Mouse (Mus musculus) MEL (cell line): ENCODE measurements around the gene Fgfr1op2. TPM values are rescaled to one million over a fixed set of nuclear protein-coding genes. Genes with fewer than 3 reads are reported as not detected.

Experiments
- DNase-seq: peaks from one replicate; pipeline ENCODE4 v3.0.0; 2011; ENCODE audit warnings: low read depth, low spot score
- H3K27ac ChIP-seq: 2 replicates; pipeline ENCODE4 v1.5.1; 2012; ENCODE audit warnings: low read depth, mild to moderate bottlenecking, control low read depth, low read length, moderate library complexity; ENCODE audit not compliant: control insufficient read depth
- H3K27me3 ChIP-seq, 2 experiments: fragments of 150-350 bp in 1 of 2; sonication (generic) in 1 of 2; 2 replicates each; pipeline ENCODE4 v1.6.1; 2012; ENCODE audit warnings: low read length in 2 of 2, mild to moderate bottlenecking in 2 of 2, improper control_type of control experiment in 1 of 2, moderate library complexity in 1 of 2; ENCODE audit not compliant: insufficient read depth in 2 of 2, control insufficient read depth in 1 of 2
- H3K36me3 ChIP-seq, 2 experiments: 2 replicates each; pipeline ENCODE4 v1.6.1; 2012 to 2014; ENCODE audit warnings: low read length in 2 of 2, improper control_type of control experiment in 1 of 2, inconsistent platforms in 1 of 2, mild to moderate bottlenecking in 1 of 2; ENCODE audit not compliant: insufficient read depth in 2 of 2, control insufficient read depth in 1 of 2
- H3K4me1 ChIP-seq, 2 experiments: fragments of 150-350 bp in 1 of 2; sonication (generic) in 1 of 2; 2 replicates each; pipeline ENCODE4 v1.6.1; 2012; ENCODE audit warnings: low read length in 2 of 2, improper control_type of control experiment in 1 of 2, mild to moderate bottlenecking in 1 of 2; ENCODE audit not compliant: insufficient read depth in 2 of 2, control insufficient read depth in 1 of 2
- H3K4me3 ChIP-seq, 2 experiments: fragments of 150-350 bp in 1 of 2; sonication (generic) in 1 of 2; 2 replicates each; pipeline ENCODE4 v1.5.1; 2012; ENCODE audit warnings: low read depth in 2 of 2, low read length in 2 of 2, mild to moderate bottlenecking in 2 of 2, moderate library complexity in 2 of 2, control low read depth in 1 of 2, improper control_type of control experiment in 1 of 2; ENCODE audit not compliant: control insufficient read depth in 1 of 2, insufficient read depth in 1 of 2
- H3K79me2 ChIP-seq: 2 replicates; pipeline ENCODE4 v1.6.1; 2012; ENCODE audit warnings: mild to moderate bottlenecking, low read length, moderate library complexity; ENCODE audit not compliant: control insufficient read depth, poor library complexity, insufficient read depth
- H3K9ac ChIP-seq: 2 replicates; pipeline ENCODE4 v1.6.1; 2012; ENCODE audit warnings: low read depth, mild to moderate bottlenecking, control low read depth, low read length, moderate library complexity; ENCODE audit not compliant: control insufficient read depth, poor library complexity, severe bottlenecking
- H3K9me3 ChIP-seq: fragments of 150-350 bp; sonication (generic); replicated peaks from 2 replicates; pipeline ENCODE4 v1.6.1; 2012; ENCODE audit warnings: mild to moderate bottlenecking, low read length, improper control_type of control experiment, moderate library complexity; ENCODE audit not compliant: insufficient read depth
- E2F4 ChIP-seq: IDR thresholded peaks from 2 replicates; pipeline ENCODE4 v1.6.1; 2011; ENCODE audit warnings: low read depth, low read length, improper control_type of control experiment, borderline replicate concordance
- ELF1 ChIP-seq: IDR thresholded peaks from 2 replicates; pipeline ENCODE4 v1.6.1; 2014; ENCODE audit warnings: low read depth, mild to moderate bottlenecking, inconsistent platforms, low read length, improper control_type of control experiment, moderate library complexity
- GATA1 ChIP-seq: IDR thresholded peaks from 2 replicates; pipeline ENCODE4 v1.6.1; 2011; ENCODE audit warnings: low read depth, low read length, improper control_type of control experiment
- JUND ChIP-seq: IDR thresholded peaks from 2 replicates; pipeline ENCODE4 v1.6.1; 2011; ENCODE audit warnings: low read depth, mild to moderate bottlenecking, improper control_type of control experiment, low read length
- KAT2A ChIP-seq: conservative IDR thresholded peaks from 2 replicates; pipeline ENCODE4 v1.6.1; 2012; ENCODE audit warnings: low read depth, low read length, improper control_type of control experiment, inconsistent platforms
- MEF2A ChIP-seq: IDR thresholded peaks from 2 replicates; pipeline ENCODE4 v1.6.1; 2014; ENCODE audit warnings: low read depth, mild to moderate bottlenecking, inconsistent platforms, low read length, improper control_type of control experiment; ENCODE audit not compliant: poor library complexity, insufficient replicate concordance, severe bottlenecking; ENCODE audit errors: extremely low read depth
- MYC ChIP-seq: IDR thresholded peaks from 2 replicates; pipeline ENCODE4 v1.6.1; 2011; ENCODE audit warnings: low read depth, mild to moderate bottlenecking, low read length, improper control_type of control experiment, moderate library complexity
- NRF1 ChIP-seq: IDR thresholded peaks from 2 replicates; pipeline ENCODE4 v1.6.1; 2014; ENCODE audit warnings: low read depth, mild to moderate bottlenecking, inconsistent platforms, low read length, improper control_type of control experiment, moderate library complexity; ENCODE audit not compliant: poor library complexity, insufficient read depth, severe bottlenecking
- POLR2AphosphoS2 ChIP-seq: IDR thresholded peaks from 2 replicates; pipeline ENCODE4 v1.6.1; 2011; ENCODE audit warnings: low read length, improper control_type of control experiment
- POLR2AphosphoS5 ChIP-seq: IDR thresholded peaks from 2 replicates; pipeline ENCODE4 v1.6.1; 2012; ENCODE audit warnings: low read depth, borderline replicate concordance, mild to moderate bottlenecking, inconsistent platforms, low read length, moderate library complexity, mixed read lengths
- RAD21 ChIP-seq: IDR thresholded peaks from 2 replicates; pipeline ENCODE4 v1.6.1; 2011; ENCODE audit warnings: mild to moderate bottlenecking, low read depth, low read length, improper control_type of control experiment
- RCOR1 ChIP-seq: IDR thresholded peaks from 2 replicates; pipeline ENCODE4 v1.6.1; 2012; ENCODE audit warnings: low read depth, mild to moderate bottlenecking, inconsistent platforms, low read length, improper control_type of control experiment
- SIN3A ChIP-seq: IDR thresholded peaks from 2 replicates; pipeline ENCODE4 v1.6.1; 2012; ENCODE audit warnings: low read length, improper control_type of control experiment, inconsistent platforms
- TAL1 ChIP-seq: IDR thresholded peaks from 2 replicates; pipeline ENCODE4 v1.6.1; 2012; ENCODE audit warnings: mild to moderate bottlenecking, inconsistent platforms, low read length, moderate library complexity, mixed read lengths
- TCF12 ChIP-seq: IDR thresholded peaks from 2 replicates; pipeline ENCODE4 v1.6.1; 2014; ENCODE audit warnings: low read depth, mild to moderate bottlenecking, inconsistent platforms, low read length, improper control_type of control experiment, moderate library complexity
- UBTF ChIP-seq: IDR thresholded peaks from 2 replicates; pipeline ENCODE4 v1.6.1; 2012; ENCODE audit warnings: low read depth, mild to moderate bottlenecking, inconsistent platforms, low read length, improper control_type of control experiment, moderate library complexity, borderline replicate concordance; ENCODE audit not compliant: insufficient read depth
- USF1 ChIP-seq: IDR thresholded peaks from 2 replicates; pipeline ENCODE4 v1.6.1; 2014; ENCODE audit warnings: low read depth, mild to moderate bottlenecking, inconsistent platforms, low read length, improper control_type of control experiment, moderate library complexity
- USF2 ChIP-seq, 2 experiments: IDR thresholded peaks; 2 replicates each; pipeline ENCODE4 v1.6.1; 2011 to 2012; ENCODE audit warnings: improper control_type of control experiment in 2 of 2, low read length in 2 of 2, borderline replicate concordance in 1 of 2, inconsistent platforms in 1 of 2, low read depth in 1 of 2, mild to moderate bottlenecking in 1 of 2; ENCODE audit not compliant: insufficient read depth in 1 of 2
- ZC3H11A ChIP-seq: IDR thresholded peaks from 2 replicates; pipeline ENCODE4 v1.6.1; 2012; ENCODE audit warnings: low read depth, mild to moderate bottlenecking, inconsistent platforms, low read length, improper control_type of control experiment
- ZKSCAN1 ChIP-seq: IDR thresholded peaks from 2 replicates; pipeline ENCODE4 v1.6.1; 2012; ENCODE audit warnings: low read depth, mild to moderate bottlenecking, inconsistent platforms, low read length, improper control_type of control experiment, moderate library complexity
- ZNF384 ChIP-seq: IDR thresholded peaks from 2 replicates; pipeline ENCODE4 v1.6.1; 2012; ENCODE audit warnings: low read depth, mild to moderate bottlenecking, inconsistent platforms, low read length, improper control_type of control experiment
- polyA plus RNA-seq, 2 experiments: library from polyadenylated mRNA; stranded (reverse) in 1 of 2; unstranded in 1 of 2; fragments of >175 nt in 1 of 2; fragments of >200 nt in 1 of 2; gene quantifications; 2 replicates each; pipeline versions ENCODE4 v1.2.1 to v1.2.4; 2012; ENCODE audit warnings: low replicate concordance in 2 of 2, low read depth in 1 of 2; ENCODE audit not compliant: insufficient read length in 2 of 2, insufficient read depth in 1 of 2, missing spikeins in 1 of 2
- total RNA-seq: library from RNA; depleted of rRNA; stranded (reverse); fragments of 300-350 nt; gene quantifications from 2 replicates; pipeline ENCODE4 v1.2.3, GENCODE M21; 2012

The Fgfr1op2 gene
- total and polyA plus RNA-seq, 3 experiments = 70.4 to 93.6 TPM; not detected in 1

DNA sequence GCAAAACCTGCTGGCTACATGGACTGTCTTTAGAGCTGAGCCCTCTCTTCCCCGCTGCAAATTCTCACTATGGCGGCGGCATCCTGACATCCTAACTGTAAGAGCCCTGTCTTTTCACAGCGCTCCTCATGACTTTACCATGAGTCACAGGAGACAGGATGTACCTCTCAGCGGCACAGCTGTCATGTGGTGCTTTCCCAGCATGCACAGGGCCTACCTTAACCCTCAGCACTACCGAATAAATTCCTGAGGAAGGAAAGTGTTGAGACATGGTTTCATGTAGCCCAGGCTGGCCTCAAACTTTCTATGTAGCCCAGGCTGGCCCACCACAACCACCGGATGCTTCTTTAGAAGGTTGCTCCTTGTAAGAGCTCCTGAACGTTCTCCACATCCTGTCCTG is 38.9 kb downstream of the Fgfr1op2 start:
- TF ChIP-seq RAD21 (no peak), UBTF (no peak), MEF2A (no peak), TCF12 (no peak)

GRCm38 (mm10) chr6:146616670-146617069 is 39.7 kb downstream of the Fgfr1op2 start:
- H3K4me1 ChIP-seq = no peaks in the 10 kb centered on the region
- H3K27me3 ChIP-seq = no peaks in the 10 kb centered on the region
- no peaks in the 10 kb centered on the region; a peak in 1 of 4 replicates for H3K36me3 ChIP-seq
- no peak overlapping the region for H3K9ac ChIP-seq
- no peaks in the 10 kb centered on the region for H3K79me2 ChIP-seq
- DNase-seq = no peak
- TF ChIP-seq NRF1 = no peak
- no peak for TF ChIP-seq USF1
- TF ChIP-seq E2F4 = no peak
- TF ChIP-seq KAT2A = no peak
- TF ChIP-seq, all 39 proteins: peak for 0
- H3K9me3 ChIP-seq = no peaks in the 10 kb centered on the region
- H3K27ac ChIP-seq = no peak overlapping the region
- no peak overlapping the region for H3K4me3 ChIP-seq

More for the DNA sequence above, 38.9 kb downstream of the Fgfr1op2 start:
- no peak overlapping the region for H3K27ac ChIP-seq
- no peaks in the 10 kb centered on the region; a peak in 1 of 4 replicates for H3K36me3 ChIP-seq
- no peaks in the 10 kb centered on the region for H3K79me2 ChIP-seq
- H3K4me3 ChIP-seq = no peak overlapping the region
- no peak for DNase-seq
- H3K4me1 ChIP-seq = no peaks in the 10 kb centered on the region
- H3K9ac ChIP-seq = no peak overlapping the region
- H3K27me3 ChIP-seq = no peaks in the 10 kb centered on the region
- no peaks in the 10 kb centered on the region for H3K9me3 ChIP-seq

DNA sequence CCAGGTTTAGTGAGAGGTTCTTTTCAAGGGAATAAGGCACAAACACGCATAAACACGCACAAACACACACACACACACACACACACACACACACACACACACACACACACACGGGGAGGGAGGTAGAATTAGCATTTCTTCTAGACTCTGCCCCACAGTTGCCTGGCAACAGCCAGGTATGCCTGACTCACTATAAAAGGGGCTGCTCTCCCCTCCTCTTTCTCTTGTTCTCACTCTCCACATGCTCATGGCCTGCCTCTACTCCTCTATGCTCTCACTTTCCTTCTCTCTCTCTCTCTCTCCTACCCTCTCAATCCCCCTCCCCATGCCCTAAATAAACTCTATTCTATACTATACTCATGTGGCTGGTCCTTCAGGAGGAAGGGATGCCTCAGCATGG is 51.1 kb downstream of the Fgfr1op2 start:
- peaks cover 0 to 23% of the 10 kb centered on the region in 2 experiments; a peak in 2 of 4 replicates for H3K36me3 ChIP-seq
- no peak overlapping the region for H3K4me3 ChIP-seq
- no peaks in the 10 kb centered on the region for H3K9me3 ChIP-seq
- DNase-seq = no peak
- 0 out of 2 replicates have a peak, but pooled peaks cover 1% of the 10 kb centered on the region for H3K79me2 ChIP-seq
- peaks cover 10 to 30% of the 10 kb centered on the region in 2 experiments for H3K4me1 ChIP-seq
- H3K27me3 ChIP-seq = no peaks in the 10 kb centered on the region
- H3K9ac ChIP-seq = no peak overlapping the region
- H3K27ac ChIP-seq = no peak overlapping the region
- no peak for TF ChIP-seq RAD21
- no peak for TF ChIP-seq SIN3A
- TF ChIP-seq NRF1 = no peak
- TF ChIP-seq POLR2AphosphoS2 = no peak
- no peak for TF ChIP-seq MYC
- no peak for TF ChIP-seq GATA1
- TF ChIP-seq ZKSCAN1 = no peak
- TF ChIP-seq TAL1 = no peak
- no peak for TF ChIP-seq ZC3H11A
- no peak for TF ChIP-seq TCF12
- no peak for TF ChIP-seq JUND
- TF ChIP-seq USF2 (IDR thresholded peaks at IDR 0.05; ENCODE audit: borderline replicate concordance in 1 of 2, insufficient read depth in 1 of 2, low read depth in 1 of 2, low read length in 2 of 2) = no peak
- TF ChIP-seq MEF2A = no peak
- TF ChIP-seq POLR2AphosphoS5 = no peak
- TF ChIP-seq ZNF384 = no peak
- TF ChIP-seq RCOR1 = no peak
- no peak for TF ChIP-seq ELF1
